Mouse (Mus musculus) kidney, adult 8-10 months (tissue): ENCODE measurements around the gene Klc2.
"Not testable (repeated sequence)": the region's sequence is repeated elsewhere in the genome, so short reads cannot be mapped to it uniquely, and the experiment has no call there.

Experiments
- DNase-seq, 2 experiments: peaks; one replicate each; pipeline ENCODE4 v3.0.0; 2022

Gene Klc2

GRCm38 (mm10) chr19:5118384-5118698 is at the start of gene Klc2:
Klc2 (minus strand) TSS chr19:5118560.
- no peak for DNase-seq

GRCm38 (mm10) chr19:5167477-5167876 is 49.1 kb upstream of the Klc2 start:
- DNase-seq, result no peak

DNA sequence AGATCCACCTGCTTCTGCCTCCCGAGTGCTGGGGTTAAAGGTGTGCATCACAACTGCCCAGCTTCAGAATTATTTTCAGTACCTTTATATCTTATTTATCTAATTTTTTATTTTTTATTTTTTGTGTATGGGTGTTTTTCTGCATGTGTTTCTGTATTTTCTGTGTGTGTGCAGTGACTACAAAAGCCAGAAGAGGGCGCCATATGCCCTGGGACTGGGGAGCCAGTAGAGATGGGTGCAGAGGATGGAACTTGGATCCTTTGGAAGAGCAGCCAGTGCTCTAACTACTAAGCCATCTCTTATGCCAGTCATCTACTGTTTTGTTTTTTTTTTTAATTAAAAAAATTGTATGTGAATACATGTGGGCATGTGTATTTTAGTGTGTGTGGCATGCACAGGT is 46.0 kb upstream of the Klc2 start:
- DNase-seq, result peak in 1 of 2 experiments; percentile 24

DNA sequence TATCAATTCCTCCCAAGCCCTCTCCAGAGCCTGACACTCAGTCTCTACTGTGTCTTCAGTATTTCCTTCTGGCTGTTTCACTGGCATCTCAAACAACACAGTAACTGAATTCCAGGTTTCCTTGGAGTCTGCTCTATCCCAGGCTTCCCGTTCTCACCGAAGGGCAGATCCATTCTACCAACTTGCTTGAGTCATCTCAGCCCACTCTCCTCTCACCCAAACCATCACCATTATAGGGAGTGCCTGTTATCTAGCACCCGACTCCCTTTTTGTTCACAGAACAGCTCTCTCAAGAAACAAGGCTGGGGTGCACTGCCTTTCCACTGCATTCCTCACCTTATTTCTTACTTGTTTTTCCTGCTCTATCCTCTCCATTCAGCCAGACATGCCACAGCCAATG is 43.6 kb upstream of the Klc2 start:
- DNase-seq, result no peak

DNA sequence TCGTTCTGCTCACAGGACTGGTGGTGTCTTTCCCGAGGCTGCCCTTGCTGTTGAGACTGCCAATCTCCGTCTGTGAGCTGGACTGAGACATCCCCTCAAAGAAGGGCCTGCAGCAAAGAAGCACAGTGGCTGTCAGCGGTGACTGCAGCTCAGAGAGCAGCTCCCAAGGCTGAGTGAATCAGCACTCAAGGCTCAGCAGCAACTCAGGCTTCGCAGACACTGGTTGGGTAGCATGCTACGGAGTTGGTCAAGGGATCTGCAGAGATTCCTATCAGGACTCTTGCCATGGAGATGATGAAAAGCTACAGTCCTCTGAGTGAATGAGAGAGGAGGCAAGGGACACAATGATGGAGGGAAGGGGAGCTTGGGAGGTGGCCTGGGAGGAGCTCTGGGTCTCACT is 33.9 kb upstream of the Klc2 start:
- DNase-seq, result no peak

DNA sequence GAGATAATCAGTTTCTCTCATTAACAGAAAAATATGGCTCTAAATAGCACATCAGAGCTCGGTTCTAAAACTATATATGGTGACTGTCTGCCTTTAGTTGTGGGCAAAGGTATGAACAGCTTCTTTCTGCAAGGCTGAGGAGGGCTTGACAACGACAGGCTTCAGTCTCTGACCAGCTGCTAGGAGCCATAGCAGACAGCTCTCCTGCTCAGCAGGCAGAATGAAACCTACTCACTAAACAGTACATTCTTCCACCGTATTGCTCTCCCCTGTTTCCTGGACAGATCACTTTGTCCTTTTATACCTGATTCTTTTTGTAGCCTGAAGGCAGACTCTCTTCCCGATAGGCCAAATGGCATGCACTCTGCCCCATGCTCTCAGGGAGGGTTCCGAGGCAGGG is 33.4 kb upstream of the Klc2 start:
- DNase-seq, result no peak

- peak; percentile 22 to 58 for DNase-seq
Observed at GRCm38 (mm10) chr19:5151331-5151730, 33.0 kb upstream of the Klc2 start.

DNA sequence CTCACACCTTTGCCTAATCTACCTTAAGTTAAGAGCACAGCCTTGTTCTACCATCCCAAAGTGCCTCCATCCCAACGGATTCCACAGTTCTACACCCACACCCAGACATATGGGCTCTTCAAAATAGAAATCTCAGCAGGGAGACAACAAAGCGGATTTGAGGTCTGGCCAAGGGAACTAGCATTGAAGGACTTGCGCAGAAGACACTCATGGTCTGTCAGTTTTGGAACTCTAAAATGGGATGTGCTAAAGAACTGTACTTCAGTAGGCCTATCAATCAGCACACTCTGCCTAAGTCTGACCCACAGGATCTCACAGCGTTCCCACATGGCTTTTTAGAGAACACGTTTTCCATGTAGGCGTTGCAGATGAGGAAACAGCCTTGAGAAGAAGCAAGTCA is 32.0 kb upstream of the Klc2 start:
- DNase-seq, result no peak

DNA sequence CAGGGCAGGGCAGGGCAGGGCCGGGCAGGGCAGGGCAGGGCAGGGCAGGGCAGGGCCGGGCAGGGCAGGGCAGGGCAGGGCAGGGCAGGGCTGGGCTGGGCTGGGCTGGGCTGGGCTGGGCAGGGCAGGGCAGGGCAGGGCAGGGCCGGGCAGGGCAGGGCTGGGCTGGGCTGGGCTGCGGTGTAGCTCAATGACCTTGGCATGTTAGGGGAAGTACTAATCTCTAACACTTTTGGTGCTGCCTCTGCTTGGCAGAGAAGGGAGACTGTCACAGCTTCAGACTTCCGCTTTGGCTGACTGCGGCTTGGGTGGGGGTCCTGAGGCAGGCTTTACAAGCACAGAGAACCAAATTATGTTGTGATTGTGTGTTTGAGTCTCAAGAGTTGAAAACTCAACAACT is 30.7 kb upstream of the Klc2 start:
- DNase-seq, result not testable (repeated sequence)

- peak; percentile 38 to 77 for DNase-seq
Observed at GRCm38 (mm10) chr19:5139640-5140039, 21.3 kb upstream of the Klc2 start.

- DNase-seq, result no peak
Observed at GRCm38 (mm10) chr19:5131237-5131636, 12.9 kb upstream of the Klc2 start.

- DNase-seq, result no peak
Observed at GRCm38 (mm10) chr19:5129770-5130169, 11.4 kb upstream of the Klc2 start.

DNA sequence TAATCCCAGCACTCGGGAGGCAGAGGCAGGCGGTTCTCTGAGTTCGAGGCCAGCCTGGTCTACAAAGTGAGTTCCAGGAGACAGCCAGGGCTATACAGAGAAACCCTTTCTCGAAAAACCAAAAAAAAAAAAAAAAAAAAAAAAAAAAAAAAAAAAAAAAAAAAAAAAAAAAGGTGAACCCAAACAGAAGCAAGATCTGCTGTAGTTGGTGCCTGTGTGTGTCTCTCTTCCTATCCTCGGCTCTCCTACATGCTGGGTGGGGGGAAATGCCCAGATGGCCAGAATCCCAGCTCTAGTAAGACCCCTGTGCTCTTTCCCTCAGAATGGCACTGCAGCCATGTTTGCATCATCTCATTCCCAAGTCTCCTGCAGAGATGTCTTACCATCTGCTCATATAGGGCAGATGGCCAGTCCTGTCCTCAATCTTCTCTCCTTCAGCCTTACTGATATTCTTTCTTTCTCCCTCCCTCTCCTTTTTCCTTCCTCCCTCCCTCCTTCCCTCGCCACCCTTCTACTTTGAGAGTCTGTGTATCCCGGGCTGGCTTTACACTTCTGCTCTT is 5.8 kb upstream of the Klc2 start:
- no peak for DNase-seq

DNA sequence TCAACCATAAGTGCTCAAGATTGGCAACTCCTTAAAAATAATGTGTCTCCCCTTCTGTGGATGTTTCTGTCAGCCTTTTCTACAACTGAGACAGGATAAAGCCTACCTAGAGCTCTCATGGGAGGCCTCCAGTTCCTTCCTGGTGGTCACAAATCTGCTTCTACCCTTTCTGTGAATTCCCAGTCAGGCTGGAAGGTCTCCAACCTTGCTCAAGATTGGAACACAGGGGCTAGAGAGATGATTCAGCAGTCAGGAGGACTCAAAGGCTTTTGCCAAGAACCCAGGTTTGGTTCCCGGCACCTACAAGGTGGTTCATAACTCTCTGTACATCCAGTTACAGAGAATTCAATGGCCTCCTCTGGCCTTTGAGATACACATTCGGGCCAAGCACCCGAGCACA is 4.9 kb upstream of the Klc2 start:
- no peak for DNase-seq

GRCm38 (mm10) chr19:5122492-5122891 is 4.1 kb upstream of the Klc2 start:
- no peak for DNase-seq

- peak; percentile 88 to 89 for DNase-seq
Observed at GRCm38 (mm10) chr19:5117494-5118383, 621 bp downstream of the Klc2 start.

GRCm38 (mm10) chr19:5113783-5114182 is 4.6 kb downstream of the Klc2 start:
- DNase-seq, result no peak

- DNase-seq, result no peak
Observed at GRCm38 (mm10) chr19:5109659-5110453, 8.5 kb downstream of the Klc2 start.

DNA sequence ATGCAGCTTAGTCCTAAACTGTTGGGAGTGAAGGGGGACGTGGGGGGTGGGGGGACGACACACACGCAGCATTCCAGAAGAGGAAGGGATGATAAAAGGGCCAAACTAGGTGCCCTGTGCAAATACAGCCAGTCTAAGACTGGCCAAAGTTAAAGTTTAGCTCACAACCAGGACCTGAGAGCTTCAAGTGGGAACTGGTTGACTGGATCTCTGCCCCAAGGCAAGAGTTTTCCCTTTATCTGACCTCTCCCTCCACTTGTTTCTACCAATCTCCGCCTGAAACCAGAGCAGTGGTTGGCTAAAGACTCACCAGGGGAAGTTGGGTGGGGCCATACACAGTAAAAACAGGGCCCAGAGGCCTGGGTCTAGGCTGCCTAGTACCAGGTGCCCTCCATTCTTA is 9.7 kb downstream of the Klc2 start:
- peak; percentile 56 to 78 for DNase-seq

- DNase-seq, result peak; percentile 59 to 67
Observed at GRCm38 (mm10) chr19:5108271-5108575, 10.1 kb downstream of the Klc2 start.

GRCm38 (mm10) chr19:5107556-5108270 is 10.6 kb downstream of the Klc2 start:
- DNase-seq, result no peak

- DNase-seq, result peak; percentile 98 to 99
Observed at GRCm38 (mm10) chr19:5106731-5107191, 11.6 kb downstream of the Klc2 start, which contains the start of gene Rab1b. Rab1b (minus strand) TSS chr19:5107072.

DNA sequence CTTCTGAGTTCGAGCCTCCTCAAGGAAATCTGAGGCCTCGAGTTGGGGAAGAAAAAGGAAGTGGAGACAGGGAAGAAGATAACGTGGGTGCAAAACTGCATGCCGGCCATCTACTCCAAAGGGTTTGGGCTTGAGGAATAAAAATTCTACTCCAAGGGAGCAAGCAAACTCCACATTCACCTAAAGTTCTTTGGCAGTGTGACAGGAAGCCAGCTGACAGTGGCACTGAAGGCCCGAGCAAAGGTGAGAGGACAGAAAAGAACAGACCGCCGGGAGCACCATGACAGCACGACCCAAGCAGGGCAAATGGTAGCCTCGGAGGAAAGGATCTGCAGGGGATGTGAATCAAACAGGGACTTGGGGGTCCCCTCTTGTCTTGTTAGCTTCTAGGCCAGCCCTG is 12.3 kb downstream of the Klc2 start:
- DNase-seq, result peak; percentile 60 to 62
